7 mouse cellular contexts compared by ENCODE assay signal in the genomic region with DNA sequence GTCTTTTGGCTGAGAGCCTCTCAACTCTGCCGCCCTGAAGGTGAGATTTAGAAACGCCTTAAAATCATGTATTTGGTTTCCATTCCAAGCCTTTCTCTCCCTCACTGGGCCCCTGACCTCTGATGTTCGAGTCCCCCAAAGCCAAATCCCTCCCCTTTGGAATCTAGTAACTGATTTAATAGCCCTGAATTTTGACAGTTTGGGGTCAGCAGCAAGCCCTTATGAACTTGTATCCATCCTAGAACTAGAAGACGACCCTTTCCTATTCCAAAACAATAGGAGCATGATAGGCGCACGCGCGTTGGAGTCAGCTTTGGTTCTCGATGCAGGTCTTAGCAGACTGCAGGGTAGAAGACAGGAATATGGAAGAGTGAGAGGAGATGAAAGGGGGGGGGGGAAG. TPM values are rescaled to one million over a fixed set of nuclear protein-coding genes. Genes with fewer than 3 reads are reported as not detected.
DNase-seq lines count a peak whose midpoint lies in the region; ATAC-seq and TF ChIP-seq lines count a peak whose summit lies in the region.

No protein-coding gene starts in this region.

- no peaks in the 10 kb centered on the region for H3K9me3 ChIP-seq in embryonic facial prominence, embryonic 11.5 days (replicated peaks; ENCODE audit: control insufficient read depth, low read length)
- no peaks in the 10 kb centered on the region for H3K9me3 ChIP-seq in intestine, embryonic 16.5 days (ENCODE audit: control insufficient read depth, low read length)

- H3K9ac ChIP-seq in embryonic facial prominence, embryonic 11.5 days (replicated peaks; ENCODE audit: low read length), result 0 out of 2 replicates have a peak overlapping the region, but pooled peaks have one; percentile 0
- peak overlapping the region; percentile 82 for H3K9ac ChIP-seq in intestine, embryonic 16.5 days (ENCODE audit: low read depth, low read length)

- no peak for TF ChIP-seq CTCF in lung, adult 2 months (IDR thresholded peaks at IDR 0.05; ENCODE audit: insufficient read depth, low read length)

- intact Hi-C loops in left cerebral cortex, postnatal 10 days (cut with DNase I), result loop anchor here (5.0 kb wide), 1 partner anchor 57 kb away; a partner anchor contains a TSS

- no peaks in the 10 kb centered on the region for H3K4me1 ChIP-seq in embryonic facial prominence, embryonic 11.5 days (ENCODE audit: control insufficient read depth, insufficient read depth, low read length)
- H3K4me1 ChIP-seq in intestine, embryonic 16.5 days (ENCODE audit: control insufficient read depth, insufficient read depth, low read length), result peaks cover 47% of the 10 kb centered on the region
- peaks cover 23% of the 10 kb centered on the region for H3K4me1 ChIP-seq in lung, adult 2 months (ENCODE audit: control insufficient read depth, insufficient read depth, low read length)

- no peaks in the 10 kb centered on the region for H3K36me3 ChIP-seq in embryonic facial prominence, embryonic 11.5 days (replicated peaks; ENCODE audit: control insufficient read depth, insufficient read depth, low read depth, low read length)
- no peaks in the 10 kb centered on the region for H3K36me3 ChIP-seq in intestine, embryonic 16.5 days (ENCODE audit: control insufficient read depth, insufficient read depth, low read length)

- peak overlapping the region; percentile 47; the same call in 1 of the 2 replicates for H3K27ac ChIP-seq in embryonic facial prominence, embryonic 11.5 days (replicated peaks; ENCODE audit: low read depth, low read length)
- peak overlapping the region; percentile 94 for H3K27ac ChIP-seq in intestine, embryonic 16.5 days (ENCODE audit: low read length)

- peak; percentile 38; the same call in 1 of the 2 replicates for ATAC-seq in embryonic facial prominence, embryonic 11.5 days (replicated peaks; ENCODE audit: insufficient number of reproducible peaks, low FRiP score, low TSS enrichment, low read depth)
- ATAC-seq in intestine, embryonic 16.5 days, result peak; percentile 41

- WGBS in embryonic facial prominence, embryonic 11.5 days, result 5% methylated on average over 9 of the region's 9 CpGs
- 3% methylated on average over 9 of the region's 9 CpGs for WGBS in intestine, embryonic 16.5 days
- WGBS in lung, adult 2 months, result 5% methylated on average over 9 of the region's 9 CpGs

- H3K4me3 ChIP-seq in embryonic facial prominence, embryonic 11.5 days (ENCODE audit: low read depth, low read length), result peak overlapping the region; percentile 44
- H3K4me3 ChIP-seq in intestine, embryonic 16.5 days (ENCODE audit: low read length), result peak overlapping the region; percentile 63
- peak overlapping the region; percentile 51 for H3K4me3 ChIP-seq in lung, adult 2 months (replicated peaks; ENCODE audit: extremely low read depth, low read depth, low read length)

- peak; percentile 20 for DNase-seq in urinary bladder, postnatal 14 days (ENCODE audit: low spot score)
- DNase-seq in urinary bladder, postnatal 36 days (ENCODE audit: low spot score in 2 of 2), result no peak
- peak; percentile 58 for DNase-seq in embryonic facial prominence, embryonic 11.5 days (ENCODE audit: low spot score)
- DNase-seq in lung, adult 2 months, result no peak
- peak; percentile 59 for DNase-seq in retina, embryonic 14.5 days (ENCODE audit: low spot score)
- no peak for DNase-seq in left cerebral cortex, postnatal 10 days (ENCODE audit: extremely low spot score in 1 of 2, low spot score in 2 of 2)

- peak overlapping the region; percentile 30 for H3K4me2 ChIP-seq in embryonic facial prominence, embryonic 11.5 days (ENCODE audit: low read depth, low read length)
- peak overlapping the region; percentile 79 for H3K4me2 ChIP-seq in intestine, embryonic 16.5 days (ENCODE audit: low read depth, low read length)

- TF ChIP-seq POLR2A in lung, adult 2 months (IDR thresholded peaks at IDR 0.05; ENCODE audit: borderline replicate concordance, extremely low read depth, low read depth, low read length), result no peak

- H3K27me3 ChIP-seq in embryonic facial prominence, embryonic 11.5 days (ENCODE audit: control insufficient read depth, insufficient read depth, low read length), result no peaks in the 10 kb centered on the region
- no peaks in the 10 kb centered on the region for H3K27me3 ChIP-seq in intestine, embryonic 16.5 days (replicated peaks; ENCODE audit: control insufficient read depth, insufficient read depth, low read length)

RNA-seq across cellular contexts. Expression of a gene that starts 58.9 kb away (rescaled TPM):
- polyA plus RNA-seq in embryonic facial prominence, embryonic 11.5 days (2014; fragmentation: Nextera tagmentation; extraction: Ambion mirVana), result 26.3 and 31.0 TPM in 2 replicates
- polyA plus RNA-seq in intestine, embryonic 16.5 days (2015; fragmentation: Nextera tagmentation; extraction: Ambion mirVana), result 32.5 and 33.2 TPM in 2 replicates
- 17.5 and 24.6 TPM in 2 replicates for polyA plus RNA-seq in lung, adult 2 months (2012; rRNA removed)
- total RNA-seq in left cerebral cortex, postnatal 10 days (2021), result 10 to 100 TPM; 44.5 to 47.6 TPM

Comparison
In these comparisons a context has a peak if more than half of its experiments do, and no peak if none do; other contexts are left out.
1. DNase-seq: peak in urinary bladder, postnatal 14 days (single experiment), embryonic facial prominence, embryonic 11.5 days (single experiment) and retina, embryonic 14.5 days (single experiment); none in urinary bladder, postnatal 36 days (0 of 2), lung, adult 2 months (single experiment) and left cerebral cortex, postnatal 10 days (0 of 2).
2. Peak in every context shown above with its lines, with median percentiles within 50 percentile points of each other: H3K4me3 ChIP-seq.